ENCODE assay signal across 12 mouse cellular contexts in the genomic region with DNA sequence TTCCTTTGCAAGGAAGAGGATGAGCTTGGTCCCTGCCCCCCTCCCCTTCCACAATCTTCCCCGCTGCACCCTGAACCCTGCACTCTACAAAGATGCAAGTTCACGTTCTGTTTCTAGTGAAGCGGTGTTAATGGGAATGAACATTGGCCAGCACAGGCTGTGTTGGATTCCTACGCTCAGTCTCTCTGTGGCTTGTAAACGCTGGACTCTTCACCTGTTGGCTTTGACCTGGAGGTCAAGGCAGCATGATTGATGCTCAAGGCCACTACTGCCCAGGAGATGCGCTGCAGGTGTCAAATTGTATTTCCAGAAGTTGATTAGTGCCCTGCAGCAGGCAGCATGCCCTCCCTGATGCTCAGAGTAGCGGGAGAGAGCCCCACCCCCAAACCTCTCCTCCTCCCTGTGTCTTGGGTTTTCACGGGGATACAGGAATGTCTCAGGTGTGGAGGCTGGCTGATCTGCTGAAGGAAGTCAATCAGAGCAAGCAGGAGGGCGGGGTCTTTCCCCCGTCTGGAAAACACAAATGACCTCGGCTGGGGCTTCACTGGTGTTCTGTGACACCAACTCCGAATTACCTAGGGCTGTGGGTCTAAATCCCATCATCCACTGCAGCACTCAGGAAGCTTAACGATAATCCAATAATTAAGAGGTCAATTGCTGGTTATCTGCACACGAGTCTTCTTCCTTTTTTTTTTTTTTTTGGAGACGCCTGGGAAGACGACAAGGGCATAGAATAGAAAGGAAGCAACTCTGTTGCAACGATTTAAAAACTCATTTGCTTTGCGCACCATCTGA. TPM values are rescaled to one million over a fixed set of nuclear protein-coding genes. Genes with fewer than 3 reads are reported as not detected.
"Had no signal": no experiment of that assay in that cellular context is flagged by ENCODE, and none has a peak within 500 bp of the region (broad histone marks: within the 10 kb centered on the region; RNA-seq: fewer than 3 reads in every experiment).

No protein-coding gene starts in this region.

- H3K4me2 ChIP-seq: limb, embryonic 13.5 days; midbrain, embryonic 12.5 days; neural tube, embryonic 13.5 days had no signal

- H3K4me1 ChIP-seq: midbrain, embryonic 12.5 days; neural tube, embryonic 13.5 days had no signal

- H3K4me3 ChIP-seq: layer of hippocampus, adult 2 months; limb, embryonic 13.5 days; midbrain, embryonic 12.5 days; neural tube, embryonic 13.5 days had no signal

- H3K27ac ChIP-seq: layer of hippocampus, adult 2 months; limb, embryonic 13.5 days; liver, embryonic 14.5 days; midbrain, embryonic 12.5 days; neural tube, embryonic 13.5 days had no signal

- H3K36me3 ChIP-seq: limb, embryonic 13.5 days; midbrain, embryonic 12.5 days; neural tube, embryonic 13.5 days had no signal

- H3K27me3 ChIP-seq: midbrain, embryonic 12.5 days; neural tube, embryonic 13.5 days had no signal

- H3K9ac ChIP-seq: limb, embryonic 13.5 days; liver, embryonic 14.5 days; midbrain, embryonic 12.5 days; neural tube, embryonic 13.5 days had no signal

- DNase-seq: kidney, postnatal 4 days; left cerebral cortex, postnatal 4 days; lung, adult 18-20 months; right cerebral cortex, adult 18-20 months; right cerebral cortex, postnatal 25 days had no signal

RNA-seq across cellular contexts. Expression of a gene that starts 18.6 kb away (rescaled TPM):
- total RNA-seq: megakaryocyte-erythroid progenitor cell, adult 5-6 weeks had no signal
- polyA plus RNA-seq: small intestine, adult 2 months had no signal
